Mouse (Mus musculus): ENCODE measurements at regions not wholly inside any gene's neighbourhood (a gene's known extent, or its start where the extent isn't known, plus 50 kb on each side); places are given as distances from the start of the nearest gene placed in this dataset.

DNA sequence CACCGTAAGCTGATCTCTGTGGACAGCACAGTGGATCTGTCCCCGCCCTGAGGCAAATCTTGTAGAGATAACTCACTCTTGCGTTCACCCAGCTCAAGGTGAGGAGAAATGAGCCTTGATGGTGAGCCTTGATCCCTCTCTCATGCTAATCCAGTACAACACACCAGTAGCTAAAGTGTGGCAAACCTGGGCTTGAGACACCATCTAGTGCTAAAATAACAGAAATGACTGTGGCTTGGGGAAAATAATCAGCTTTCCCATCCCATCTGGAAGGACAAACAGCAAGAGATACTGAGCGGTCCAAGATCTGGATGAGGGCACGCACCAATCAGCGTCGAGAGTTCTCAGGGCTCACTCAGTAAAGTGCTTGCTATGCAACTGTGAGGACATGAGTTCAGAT lies 50.9 kb upstream of the Cbln4 start:
- no peak overlapping the region for H3K27ac ChIP-seq (ENCODE audit: control insufficient read depth, insufficient read depth, low read depth, low read length)
- H3K4me1 ChIP-seq (ENCODE audit: control insufficient read depth, insufficient read depth, low read length) = peaks cover 2% of the 10 kb centered on the region
- no peaks in the 10 kb centered on the region for H3K36me3 ChIP-seq (ENCODE audit: control insufficient read depth, insufficient read depth, low read length)
- no peaks in the 10 kb centered on the region for H3K27me3 ChIP-seq (ENCODE audit: control insufficient read depth, insufficient read depth, low read length)
- no peak for TF ChIP-seq CTCF (IDR thresholded peaks at IDR 0.05; ENCODE audit: control insufficient read depth, insufficient read depth, insufficient replicate concordance, low read depth, low read length)
- TF ChIP-seq POLR2A (IDR thresholded peaks at IDR 0.05; ENCODE audit: control insufficient read depth, low read depth, low read length) = no peak
- no peak overlapping the region for H3K4me3 ChIP-seq (ENCODE audit: control insufficient read depth, low read depth, low read length)

- TF ChIP-seq CTCF (IDR thresholded peaks at IDR 0.05; ENCODE audit: control insufficient read depth, insufficient read depth, insufficient replicate concordance, low read depth, low read length) = no peak
- Histone ChIP-seq H3K36me3 (ENCODE audit: control insufficient read depth, insufficient read depth, low read length) (no peaks in the 10 kb centered on the region), H3K4me1 (ENCODE audit: control insufficient read depth, insufficient read depth, low read length) (no peaks in the 10 kb centered on the region), H3K4me3 (ENCODE audit: control insufficient read depth, low read depth, low read length) (no peak overlapping the region), H3K27ac (ENCODE audit: control insufficient read depth, insufficient read depth, low read depth, low read length) (no peak overlapping the region), H3K27me3 (ENCODE audit: control insufficient read depth, insufficient read depth, low read length) (no peaks in the 10 kb centered on the region)
These were observed 60.8 kb upstream of the Cbln4 start for GRCm38 (mm10) chr2:172103881-172104655.

DNA sequence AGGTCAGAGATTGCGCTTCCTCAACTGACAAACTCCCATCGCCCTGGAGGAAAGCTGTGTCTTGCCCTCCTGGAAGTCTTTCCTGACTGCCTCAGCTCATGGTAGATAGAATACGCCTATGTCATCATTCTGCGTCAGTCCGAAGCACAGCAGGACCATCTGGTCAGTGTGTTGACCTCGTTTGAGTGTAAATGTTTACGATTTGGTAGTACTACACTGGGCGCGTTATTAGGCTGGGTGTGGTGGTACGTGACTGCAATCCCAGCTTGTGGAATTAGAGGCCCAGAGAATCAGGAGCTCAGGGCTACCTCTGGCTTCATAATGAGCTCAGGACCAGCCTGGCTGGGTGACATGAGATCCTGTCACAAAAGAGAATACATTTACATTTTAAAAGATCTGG lies 62.0 kb upstream of the Cbln4 start:
- no peak for TF ChIP-seq CTCF (IDR thresholded peaks at IDR 0.05; ENCODE audit: control insufficient read depth, insufficient read depth, insufficient replicate concordance, low read depth, low read length)
- no peak for TF ChIP-seq POLR2A (IDR thresholded peaks at IDR 0.05; ENCODE audit: control insufficient read depth, low read depth, low read length)
- H3K4me1 ChIP-seq (ENCODE audit: control insufficient read depth, insufficient read depth, low read length) = no peaks in the 10 kb centered on the region
- no peak overlapping the region for H3K4me3 ChIP-seq (ENCODE audit: control insufficient read depth, low read depth, low read length)
- no peaks in the 10 kb centered on the region for H3K36me3 ChIP-seq (ENCODE audit: control insufficient read depth, insufficient read depth, low read length)
- H3K27me3 ChIP-seq (ENCODE audit: control insufficient read depth, insufficient read depth, low read length) = no peaks in the 10 kb centered on the region
- H3K27ac ChIP-seq (ENCODE audit: control insufficient read depth, insufficient read depth, low read depth, low read length) = no peak overlapping the region

DNA sequence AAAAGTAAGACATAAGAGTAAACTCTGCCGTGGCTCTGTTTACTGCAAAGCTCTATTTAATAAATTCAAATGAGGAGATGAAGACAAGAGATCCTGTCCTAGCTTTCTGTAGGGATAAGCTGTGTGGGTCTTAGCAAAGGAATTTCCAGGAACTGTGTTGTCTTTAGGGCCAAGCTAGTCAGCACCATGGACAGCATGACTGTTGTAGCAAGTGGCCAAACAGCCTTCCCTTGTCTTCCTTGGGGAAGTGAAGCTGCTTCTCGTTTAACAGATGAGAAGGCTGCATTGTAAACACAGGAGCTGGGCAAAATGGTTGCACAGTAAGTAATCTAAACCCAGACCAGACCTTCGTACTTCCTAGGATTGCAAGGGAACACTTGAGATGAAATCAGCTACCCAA lies 67.4 kb upstream of the Cbln4 start:
- no peak overlapping the region for H3K4me3 ChIP-seq (ENCODE audit: control insufficient read depth, low read depth, low read length)
- no peak overlapping the region for H3K27ac ChIP-seq (ENCODE audit: control insufficient read depth, insufficient read depth, low read depth, low read length)
- no peaks in the 10 kb centered on the region for H3K36me3 ChIP-seq (ENCODE audit: control insufficient read depth, insufficient read depth, low read length)
- H3K4me1 ChIP-seq (ENCODE audit: control insufficient read depth, insufficient read depth, low read length) = peaks cover 2% of the 10 kb centered on the region
- no peak for TF ChIP-seq POLR2A (IDR thresholded peaks at IDR 0.05; ENCODE audit: control insufficient read depth, low read depth, low read length)
- TF ChIP-seq CTCF (IDR thresholded peaks at IDR 0.05; ENCODE audit: control insufficient read depth, insufficient read depth, insufficient replicate concordance, low read depth, low read length) = no peak
- no peaks in the 10 kb centered on the region for H3K27me3 ChIP-seq (ENCODE audit: control insufficient read depth, insufficient read depth, low read length)

GRCm38 (mm10) chr2:172113639-172114038 lies 70.4 kb upstream of the Cbln4 start:
- Histone ChIP-seq H3K36me3 (ENCODE audit: control insufficient read depth, insufficient read depth, low read length) (no peaks in the 10 kb centered on the region), H3K4me3 (ENCODE audit: control insufficient read depth, low read depth, low read length) (no peak overlapping the region), H3K4me1 (ENCODE audit: control insufficient read depth, insufficient read depth, low read length) (peaks cover 2% of the 10 kb centered on the region), H3K27me3 (ENCODE audit: control insufficient read depth, insufficient read depth, low read length) (no peaks in the 10 kb centered on the region), H3K27ac (ENCODE audit: control insufficient read depth, insufficient read depth, low read depth, low read length) (no peak overlapping the region)
- no peak for TF ChIP-seq POLR2A (IDR thresholded peaks at IDR 0.05; ENCODE audit: control insufficient read depth, low read depth, low read length)
- no peak for TF ChIP-seq CTCF (IDR thresholded peaks at IDR 0.05; ENCODE audit: control insufficient read depth, insufficient read depth, insufficient replicate concordance, low read depth, low read length)

GRCm38 (mm10) chr2:172115604-172116206 lies 72.4 kb upstream of the Cbln4 start:
- Histone ChIP-seq H3K4me3 (ENCODE audit: control insufficient read depth, low read depth, low read length) (no peak overlapping the region), H3K36me3 (ENCODE audit: control insufficient read depth, insufficient read depth, low read length) (no peaks in the 10 kb centered on the region), H3K27me3 (ENCODE audit: control insufficient read depth, insufficient read depth, low read length) (no peaks in the 10 kb centered on the region), H3K27ac (ENCODE audit: control insufficient read depth, insufficient read depth, low read depth, low read length) (no peak overlapping the region), H3K4me1 (ENCODE audit: control insufficient read depth, insufficient read depth, low read length) (peaks cover 2% of the 10 kb centered on the region)
- TF ChIP-seq POLR2A (IDR thresholded peaks at IDR 0.05; ENCODE audit: control insufficient read depth, low read depth, low read length) (no peak), CTCF (IDR thresholded peaks at IDR 0.05; ENCODE audit: control insufficient read depth, insufficient read depth, insufficient replicate concordance, low read depth, low read length) (no peak)

DNA sequence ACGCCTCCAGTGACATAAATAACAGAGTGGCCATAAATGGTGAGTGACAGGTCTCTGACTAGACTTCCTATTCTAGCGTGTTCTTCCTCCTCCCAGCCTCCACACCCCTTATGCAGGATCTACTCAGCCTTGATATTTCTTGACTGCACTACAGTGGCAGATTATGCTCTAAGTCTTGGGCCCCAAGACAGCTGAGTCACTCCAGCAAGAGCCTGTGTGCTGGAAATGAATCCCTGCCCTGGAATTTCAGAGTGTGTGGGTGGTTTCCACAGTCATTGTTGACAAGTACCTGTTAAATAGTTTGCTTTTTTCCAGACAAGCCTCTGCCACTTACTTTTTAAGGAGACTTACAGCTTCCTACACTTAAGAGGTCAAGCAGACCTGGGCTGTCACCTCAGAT lies 84.3 kb upstream of the Cbln4 start:
- Histone ChIP-seq H3K27me3 (ENCODE audit: control insufficient read depth, insufficient read depth, low read length) (no peaks in the 10 kb centered on the region), H3K4me3 (ENCODE audit: control insufficient read depth, low read depth, low read length) (no peak overlapping the region), H3K27ac (ENCODE audit: control insufficient read depth, insufficient read depth, low read depth, low read length) (no peak overlapping the region), H3K36me3 (ENCODE audit: control insufficient read depth, insufficient read depth, low read length) (no peaks in the 10 kb centered on the region), H3K4me1 (ENCODE audit: control insufficient read depth, insufficient read depth, low read length) (no peaks in the 10 kb centered on the region)
- TF ChIP-seq CTCF (IDR thresholded peaks at IDR 0.05; ENCODE audit: control insufficient read depth, insufficient read depth, insufficient replicate concordance, low read depth, low read length) = no peak
- no peak for TF ChIP-seq POLR2A (IDR thresholded peaks at IDR 0.05; ENCODE audit: control insufficient read depth, low read depth, low read length)

Measured in testis, adult 2 months (tissue).